Mouse (Mus musculus) left cerebral cortex, postnatal 10 days (tissue): ENCODE measurements around the gene Acy3. TPM values are rescaled to one million over a fixed set of nuclear protein-coding genes. Genes with fewer than 3 reads are reported as not detected.
"Not testable (repeated sequence)": the region's sequence is repeated elsewhere in the genome, so short reads cannot be mapped to it uniquely, and the experiment has no call there.

Experiments
- DNase-seq, 2 experiments: peaks; one replicate each; pipeline ENCODE4 v3.0.0; 2021 to 2022; ENCODE audit warnings: low spot score in 2 of 2, mixed read lengths in 1 of 2; ENCODE audit errors: extremely low spot score in 1 of 2
- intact Hi-C: fragments of 180-260 bp; cut with DNase I; formaldehyde crosslinking; loops from one replicate; pipeline ENCODE4 v1.15.1; 2025
- total RNA-seq, 2 experiments: library from RNA; stranded (reverse); gene quantifications; 2 replicates each; pipeline ENCODE4 v1.2.3; 2021

Acy3 gene
- total RNA-seq, 2 experiments from 2014 or later = 1.7 to 1.8 TPM

DNA sequence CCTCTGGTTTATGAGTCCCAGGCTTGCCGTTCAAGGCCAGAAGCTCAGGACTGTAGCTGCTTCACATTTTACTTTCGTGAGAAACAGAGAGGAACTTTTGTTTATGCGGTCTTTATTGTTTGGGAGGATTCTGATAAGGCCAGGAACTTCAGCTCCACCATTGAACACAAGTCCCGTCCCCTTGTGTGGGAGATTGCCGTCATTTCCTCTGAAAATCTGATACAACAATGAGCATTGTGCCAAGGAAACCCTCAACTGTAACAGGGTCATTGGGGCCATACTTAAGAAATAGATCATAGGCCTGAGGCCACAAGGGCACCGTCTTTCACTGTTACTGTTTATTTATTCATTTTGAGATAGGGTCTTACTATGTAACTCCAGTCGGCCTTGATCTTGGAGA, 36.8 kb downstream of the Acy3 start:
- no peak for DNase-seq
- intact Hi-C loops = no loop called here

DNA sequence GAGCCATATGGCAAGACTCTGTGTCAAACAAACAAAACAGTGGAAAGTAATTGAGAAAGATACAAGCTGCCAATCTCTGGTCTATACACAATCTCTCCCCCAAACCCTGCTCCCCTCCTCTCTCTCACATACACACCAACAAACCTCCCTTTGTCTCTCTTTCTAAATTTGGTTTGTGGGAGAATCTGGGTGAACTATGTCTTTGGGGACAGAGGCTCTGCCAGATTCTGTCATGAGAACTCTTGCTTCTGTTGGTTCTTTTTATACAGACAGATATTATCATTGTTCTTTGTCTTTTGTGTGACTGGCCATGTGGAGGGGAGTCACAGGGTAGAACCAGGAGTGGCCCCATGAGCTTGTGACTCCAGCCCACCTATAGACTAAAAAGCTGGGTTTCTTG, 41.2 kb downstream of the Acy3 start:
- intact Hi-C loops = no loop called here

DNA sequence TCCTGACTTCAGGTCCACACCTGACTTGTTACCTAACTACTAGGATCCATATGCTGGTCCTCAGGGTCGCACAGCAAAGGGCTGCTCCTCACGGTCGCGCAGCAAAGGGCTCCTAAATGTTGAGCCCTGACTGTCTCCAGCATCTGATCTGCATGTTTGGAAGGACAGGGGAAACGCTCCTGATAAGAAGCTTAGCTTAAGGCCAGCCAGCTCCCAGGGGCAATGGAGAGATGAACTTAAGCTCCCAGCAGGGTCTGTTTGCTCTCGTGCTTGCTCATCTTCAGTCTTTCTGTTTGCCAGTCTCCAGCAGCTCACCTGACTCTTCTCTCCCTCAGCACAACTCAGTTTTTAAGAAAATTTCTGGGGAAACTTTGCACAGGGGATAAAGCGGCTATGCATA, 46.3 kb downstream of the Acy3 start:
- DNase-seq = no peak
- intact Hi-C loops = no loop called here

More for the DNA sequence above, 41.2 kb downstream of the Acy3 start:
- DNase-seq = no peak

DNA sequence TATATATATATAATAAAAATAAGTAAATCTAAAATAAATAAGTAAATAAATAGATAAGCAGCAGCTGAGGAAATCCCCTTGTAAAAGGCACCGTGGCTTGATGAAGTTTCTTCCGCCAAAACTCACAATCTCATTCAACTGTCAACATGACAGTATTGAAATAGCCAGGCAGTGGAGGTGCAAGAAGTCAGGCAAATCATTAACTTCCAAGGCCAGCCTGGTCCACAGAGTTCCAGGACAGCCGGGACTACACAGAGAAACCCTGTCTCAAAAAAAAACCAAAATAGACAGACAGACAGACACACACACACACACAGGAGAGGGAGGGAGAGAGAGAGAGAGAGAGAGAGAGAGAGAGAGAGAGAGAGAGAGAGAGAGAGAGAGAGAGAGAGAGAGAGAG, 46.9 kb downstream of the Acy3 start:
- intact Hi-C loops = no loop called here
- DNase-seq = no peak

DNA sequence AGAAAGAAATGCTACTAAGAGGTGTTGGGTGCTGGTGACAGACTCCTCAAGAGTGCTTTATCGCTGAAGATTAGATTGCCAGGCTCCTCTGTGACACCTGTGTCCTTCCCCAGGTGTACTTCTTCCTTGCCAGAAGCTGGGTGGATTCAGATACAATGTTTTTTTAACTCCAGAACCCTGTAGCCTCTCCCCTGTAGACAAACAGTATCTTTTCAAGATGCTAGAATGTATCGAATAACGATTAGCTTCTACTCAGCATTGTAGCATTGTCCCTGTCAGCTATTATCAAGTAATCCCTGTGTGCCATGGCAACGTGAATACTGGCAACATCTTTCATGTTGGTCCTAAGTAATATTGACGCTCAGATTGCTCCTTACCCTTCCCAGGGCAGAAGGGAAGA, 47.4 kb downstream of the Acy3 start:
- intact Hi-C loops = no loop called here
- DNase-seq = no peak

DNA sequence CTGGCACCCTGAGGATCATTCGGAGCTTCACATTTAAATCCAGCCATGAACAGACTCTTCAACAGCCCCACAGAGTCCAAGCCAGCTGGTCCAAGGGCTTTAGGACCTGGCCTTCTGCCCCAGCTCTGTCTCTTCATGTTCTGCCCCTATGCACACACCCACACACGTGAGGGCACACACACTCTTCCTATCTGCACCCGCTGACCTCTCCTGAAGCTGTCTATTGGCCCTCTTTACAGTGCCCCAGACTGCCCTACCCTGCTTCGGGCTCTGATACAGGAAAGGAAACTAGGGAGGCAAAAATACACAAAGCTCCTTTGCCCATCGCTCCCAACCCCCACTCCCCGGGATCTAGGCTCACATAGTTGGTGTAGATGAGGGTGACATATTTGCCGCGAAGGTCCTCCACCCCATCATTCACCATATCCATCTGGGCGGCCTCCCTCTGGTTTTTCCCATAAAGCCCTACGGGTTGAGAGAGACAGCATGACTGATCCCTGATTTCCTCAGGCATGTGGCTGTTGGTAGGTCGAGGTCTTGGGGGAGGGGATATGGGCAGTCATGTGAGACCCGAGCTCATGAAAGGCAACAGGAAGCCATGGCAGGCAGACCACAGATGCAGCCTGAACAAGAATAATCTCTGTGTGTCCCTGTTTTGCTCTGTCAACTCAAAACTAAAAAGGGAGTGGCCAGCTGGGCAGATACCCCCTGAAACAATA, 50.1 kb downstream of the Acy3 start:
- DNase-seq = no peak
- intact Hi-C loops = no loop called here

DNA sequence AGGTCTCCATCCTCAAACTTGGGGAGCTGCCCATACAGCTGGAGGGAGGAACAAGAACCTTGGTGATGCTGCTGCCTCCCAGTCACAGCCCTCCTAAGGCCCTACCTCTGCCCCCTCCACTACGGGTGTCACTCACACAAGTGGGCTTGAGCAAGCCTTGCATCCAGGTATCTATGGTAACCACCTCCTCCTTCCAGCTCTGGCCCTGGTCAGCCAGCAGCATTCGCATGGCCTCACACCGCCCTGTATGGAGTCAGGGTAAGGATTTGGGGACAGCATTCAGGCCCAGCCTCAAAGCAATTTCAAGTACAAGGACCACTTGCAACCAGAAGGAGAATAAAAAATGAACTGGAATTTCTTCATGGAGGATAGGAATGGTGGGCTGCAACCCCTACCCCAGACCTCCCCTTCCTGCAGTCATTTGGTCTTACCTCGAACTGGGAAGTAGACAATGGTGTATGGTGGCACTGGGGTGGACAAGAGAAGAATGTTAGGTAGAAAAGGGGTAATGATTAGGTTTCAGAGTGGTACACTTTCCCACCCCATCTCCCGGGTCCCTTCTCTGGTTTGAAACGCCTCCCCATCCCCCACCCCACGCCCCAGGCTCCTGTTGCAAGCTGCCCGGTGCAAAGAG, 50.9 kb downstream of the Acy3 start:
- DNase-seq, intact Hi-C loops: not testable (repeated sequence)

DNA sequence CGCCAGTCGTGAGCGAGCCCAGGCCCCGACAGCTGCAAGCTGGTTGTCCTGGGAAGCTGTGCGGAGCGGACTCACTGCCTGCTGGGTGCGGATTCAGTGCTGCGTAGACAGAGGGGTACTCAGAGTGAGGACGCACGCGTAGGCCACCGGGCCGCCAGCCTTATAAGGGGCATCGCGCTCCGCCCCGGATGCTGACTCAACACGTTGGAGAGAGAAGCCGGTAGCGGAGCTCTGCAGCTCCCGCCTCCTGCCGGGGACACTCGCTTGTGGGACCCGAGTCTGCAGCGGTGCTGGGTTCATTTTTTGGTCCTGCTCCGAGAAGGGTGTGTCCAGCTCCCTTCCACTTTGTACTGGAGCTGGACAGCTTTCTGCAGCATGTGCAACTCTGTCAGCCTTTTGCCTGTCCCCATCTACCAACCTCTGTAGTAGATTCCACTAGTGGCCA, 51.4 kb downstream of the Acy3 start, which contains the start of gene Gstp1:
Gene Gstp1 (minus strand): TSS at position 198 of the 445 bp plus-strand sequence.
- DNase-seq = peak; percentile 78 to 92
- intact Hi-C loops = no loop called here

Other genes with a start within 250 kb of the Acy3 start
- gene Kmt5b, start 219.1 kb upstream of the Acy3 start, total RNA-seq = 10 to 100 TPM; 56.2 to 62.9 TPM
- 10 to 100 TPM; 77.3 to 93.0 TPM for gene Chka, start 134.8 kb upstream of the Acy3 start, total RNA-seq
- gene Tcirg1, start 79.4 kb upstream of the Acy3 start, total RNA-seq = 10 to 100 TPM; 14.2 to 22.4 TPM
- 100 to 1,000 TPM; 123 to 130 TPM for gene Ndufs8, start 73.8 kb upstream of the Acy3 start, total RNA-seq
- gene Aldh3b1, start 56.8 kb upstream of the Acy3 start, total RNA-seq = 1 to 10 TPM; 1.5 to 1.7 TPM
- 10 to 100 TPM; 15.0 to 16.3 TPM for gene Unc93b1, start 51.4 kb upstream of the Acy3 start, total RNA-seq
- not detected for gene Aldh3b3, start 27.9 kb upstream of the Acy3 start, total RNA-seq
- gene Aldh3b2, start 14.2 kb upstream of the Acy3 start, total RNA-seq = 1 to 10 TPM; 2.3 to 2.4 TPM
- not detected for gene Tbx10, start 6.2 kb downstream of the Acy3 start, total RNA-seq
- 10 to 100 TPM in 1 of 2 experiments, 1 to 10 TPM in 1; 9.7 to 11.2 TPM for gene Nudt8, start 14.0 kb downstream of the Acy3 start, total RNA-seq
- gene Gm49405, start 14.1 kb downstream of the Acy3 start, total RNA-seq = 1 to 10 TPM in 1 of 2 experiments, under 1 TPM in 1; 0.81 to 1.4 TPM
- 1 to 10 TPM; 3.3 to 4.1 TPM for gene Doc2g, start 16.7 kb downstream of the Acy3 start, total RNA-seq
- gene Ndufv1, start 26.2 kb downstream of the Acy3 start, total RNA-seq = 100 to 1,000 TPM; 209 to 221 TPM
- 100 to 1,000 TPM; 226 to 232 TPM for gene Gstp1, start 51.4 kb downstream of the Acy3 start, total RNA-seq
- gene Gstp2, start 59.5 kb downstream of the Acy3 start, total RNA-seq = 10 to 100 TPM; 21.7 to 24.2 TPM
- not detected for gene Gstp3, start 73.0 kb downstream of the Acy3 start, total RNA-seq
- gene Cabp2, start 95.0 kb downstream of the Acy3 start, total RNA-seq = not detected
- 10 to 100 TPM; 20.4 to 21.6 TPM for gene Cdk2ap2, start 110.6 kb downstream of the Acy3 start, total RNA-seq
- gene Pitpnm1, start 113.4 kb downstream of the Acy3 start, total RNA-seq = 100 to 1,000 TPM; 234 to 237 TPM
- gene Aip, start 139.3 kb downstream of the Acy3 start, total RNA-seq = 10 to 100 TPM; 74.2 to 83.5 TPM
- gene Gpr152, start 153.2 kb downstream of the Acy3 start, total RNA-seq = not detected
- gene Cabp4, start 157.5 kb downstream of the Acy3 start, total RNA-seq = under 1 TPM in 1 of 2 experiments, not detected in 1; 0.24 TPM
- gene Coro1b, start 162.0 kb downstream of the Acy3 start, total RNA-seq = 10 to 100 TPM; 80.4 to 92.7 TPM
- 1 to 10 TPM in 1 of 2 experiments, under 1 TPM in 1; 0.65 to 2.0 TPM for gene Ptprcap, start 167.0 kb downstream of the Acy3 start, total RNA-seq
- gene Rps6kb2, start 176.8 kb downstream of the Acy3 start, total RNA-seq = 10 to 100 TPM; 34.1 to 35.0 TPM
- gene Carns1, start 188.9 kb downstream of the Acy3 start, total RNA-seq = 1 to 10 TPM; 3.1 to 3.5 TPM
- 1 to 10 TPM; 2.0 to 3.5 TPM for gene Tbc1d10c, start 204.7 kb downstream of the Acy3 start, total RNA-seq
- 100 to 1,000 TPM; 331 to 336 TPM for gene Ppp1ca, start 205.5 kb downstream of the Acy3 start, total RNA-seq
- 1 to 10 TPM; 8.9 to 9.3 TPM for gene Rad9a, start 215.1 kb downstream of the Acy3 start, total RNA-seq
- gene Clcf1, start 227.7 kb downstream of the Acy3 start, total RNA-seq = 1 to 10 TPM; 1.5 to 1.7 TPM
- gene AC109138.7, start 227.8 kb downstream of the Acy3 start, total RNA-seq = not detected
- 10 to 100 TPM; 12.8 to 16.2 TPM for gene Pold4, start 245.3 kb downstream of the Acy3 start, total RNA-seq